Mouse (Mus musculus) cerebellum, adult 2 months (tissue): Measurements from ENCODE around the gene 4930556J24Rik. TPM values are rescaled to one million over a fixed set of nuclear protein-coding genes. Genes with fewer than 3 reads are reported as not detected.
"Not testable (repeated sequence)": the region's sequence is repeated elsewhere in the genome, so short reads cannot be mapped to it uniquely, and the experiment has no call there.

Experiments used
- DNase-seq, 2 experiments: peaks; one replicate each; pipeline ENCODE4 v3.0.0; 2021
- H3K27ac ChIP-seq: fragments of 200-500 bp; 2 replicates; pipeline ENCODE4 v1.5.1; 2012; ENCODE audit warnings: low read length, control low read depth, inconsistent platforms; ENCODE audit not compliant: insufficient read depth
- H3K27me3 ChIP-seq: fragments of 200-500 bp; 2 replicates; pipeline ENCODE4 v1.6.1; 2012; ENCODE audit warnings: inconsistent platforms, mild to moderate bottlenecking, low read length, moderate library complexity; ENCODE audit not compliant: control insufficient read depth, insufficient read depth
- H3K4me1 ChIP-seq: fragments of 200-500 bp; 2 replicates; pipeline ENCODE4 v1.6.1; 2011; ENCODE audit warnings: low read length; ENCODE audit not compliant: control insufficient read depth, insufficient read depth
- H3K4me3 ChIP-seq: fragments of 200-500 bp; replicated peaks from 2 replicates; pipeline ENCODE3; 2011; ENCODE audit warnings: mild to moderate bottlenecking, low read depth, low read length, control low read depth; ENCODE audit not compliant: insufficient read depth
- CTCF ChIP-seq: fragments of 200-500 bp; IDR thresholded peaks from 2 replicates; pipeline ENCODE4 v1.5.1; 2011; ENCODE audit warnings: low read depth, mild to moderate bottlenecking, control low read depth, low read length, moderate library complexity, borderline replicate concordance; ENCODE audit not compliant: insufficient read depth
- POLR2A ChIP-seq: fragments of 200-500 bp; IDR thresholded peaks from 2 replicates; pipeline ENCODE4 v1.6.1; 2011; ENCODE audit warnings: low read length, control low read depth, borderline replicate concordance; ENCODE audit not compliant: insufficient read depth
- WGBS: fragments of 180-500 bp; shearing (Covaris S2); methylation state at CpG from one replicate; pipeline ENCODE4 v1.1.7; 2018; 5-methylcytosine and 5-hydroxymethylcytosine counted together
- polyA plus RNA-seq: library from polyadenylated mRNA; depleted of rRNA; stranded (reverse); fragments of >200 nt; gene quantifications from 2 replicates; pipeline ENCODE4 v1.2.3, GENCODE M21; 2012

Gene 4930556J24Rik
- polyA plus RNA-seq, 1 experiment, result 0.20 TPM

DNA sequence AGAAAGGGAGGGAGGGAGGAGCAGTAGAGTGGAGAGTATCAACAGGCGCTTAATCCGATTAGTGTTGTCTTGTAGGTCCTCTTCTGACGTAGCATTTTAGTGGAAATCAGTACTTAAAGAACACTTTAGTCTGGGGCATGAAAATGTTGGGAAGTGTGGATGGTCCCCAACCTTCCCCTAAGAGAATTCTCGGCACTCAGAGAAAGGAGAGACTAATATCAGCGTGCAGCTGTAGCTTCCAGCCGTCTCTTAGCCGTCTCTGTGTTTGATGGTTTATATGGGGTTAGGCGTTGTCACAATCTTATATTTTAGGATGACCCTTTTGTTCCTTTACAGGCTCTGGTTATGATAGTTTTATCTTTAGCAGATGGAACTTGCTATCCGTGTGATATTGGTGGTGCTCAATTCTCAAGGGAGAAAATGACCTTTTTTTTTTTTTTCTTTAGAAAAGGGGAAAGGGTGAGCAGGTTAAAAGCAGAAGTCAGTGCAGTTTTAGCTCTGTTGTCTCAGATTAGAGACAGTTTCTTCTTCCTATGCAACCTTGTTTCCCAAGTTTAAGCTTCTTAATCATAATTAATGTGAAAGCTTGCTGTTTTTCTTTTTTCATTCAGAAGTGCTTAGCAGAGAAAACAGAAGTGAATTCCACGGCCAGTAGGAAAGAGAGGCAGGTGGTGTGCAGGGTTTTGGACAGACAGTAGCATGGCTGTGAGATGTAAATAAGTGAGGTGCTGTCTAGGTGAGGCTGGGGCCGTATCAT is 12.0 kb downstream of the 4930556J24Rik start:
- 12% methylated on average over 11 of the region's 11 CpGs for WGBS
- Histone ChIP-seq H3K4me1 (no peaks in the 10 kb centered on the region; the same call in 1 of the 2 replicates), H3K27me3 (no peaks in the 10 kb centered on the region; the same call in 1 of the 2 replicates), H3K27ac (no peak overlapping the region), H3K4me3 (peak overlapping the region; percentile 68)
- DNase-seq, result no peak
- TF ChIP-seq POLR2A (no peak), CTCF (no peak)

DNA sequence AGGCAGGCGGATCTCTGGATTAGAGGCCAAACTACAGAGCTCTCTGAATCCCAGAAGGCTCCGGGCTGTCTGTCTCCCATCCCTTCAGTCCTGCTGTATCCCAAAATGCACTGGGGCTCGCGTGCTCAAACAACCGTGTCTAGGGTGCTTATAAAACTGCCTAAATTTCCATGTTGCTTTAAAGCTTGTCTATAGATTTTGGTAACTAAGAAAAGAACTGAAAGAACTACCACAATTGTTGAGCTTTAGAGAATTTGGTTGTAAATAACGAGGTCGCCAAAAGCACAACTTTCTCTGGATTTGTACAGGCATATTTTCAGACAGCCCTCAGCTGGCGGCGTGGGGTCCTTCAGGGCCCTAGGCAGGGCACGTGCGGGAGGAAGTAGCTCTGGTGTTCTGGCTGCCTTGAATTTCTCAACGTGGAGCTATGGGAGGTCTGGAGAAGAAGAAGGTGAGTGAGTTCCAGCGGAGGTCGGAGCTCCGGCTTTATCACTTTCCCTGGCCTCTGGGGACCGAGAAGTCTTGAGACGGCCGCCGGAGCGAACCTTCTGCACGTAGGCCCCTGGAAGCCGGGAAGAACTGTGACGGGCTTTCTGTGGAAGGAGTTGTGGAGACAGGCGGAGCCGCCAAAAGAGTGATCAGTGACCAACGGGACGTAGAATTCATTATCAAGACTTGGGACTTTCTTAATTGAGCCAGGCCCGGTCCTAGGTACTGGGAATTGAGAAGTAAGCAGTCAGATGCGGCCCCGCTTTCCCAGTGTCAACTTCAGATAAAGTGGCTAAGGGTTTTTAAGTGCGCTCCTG is 12.8 kb downstream of the 4930556J24Rik start, which contains the start of gene Pes1:
Gene Pes1, plus strand, starts transcription at position 366 of the 806 bp plus-strand sequence.
- TF ChIP-seq CTCF, result no peak
- peak; percentile 34; the same call in 1 of the 2 replicates for TF ChIP-seq POLR2A
- WGBS, result under 1% methylated on average over 31 of the region's 31 CpGs
- Histone ChIP-seq H3K27ac (peak within 1 kb of the TSS; percentile 14; the same call in 1 of the 2 replicates), H3K27me3 (no peaks in the 10 kb centered on the region), H3K4me1 (no peaks in the 10 kb centered on the region; the same call in 1 of the 2 replicates), H3K4me3 (peak within 1 kb of the TSS; percentile 68)
- DNase-seq, result peak; percentile 84 to 87

DNA sequence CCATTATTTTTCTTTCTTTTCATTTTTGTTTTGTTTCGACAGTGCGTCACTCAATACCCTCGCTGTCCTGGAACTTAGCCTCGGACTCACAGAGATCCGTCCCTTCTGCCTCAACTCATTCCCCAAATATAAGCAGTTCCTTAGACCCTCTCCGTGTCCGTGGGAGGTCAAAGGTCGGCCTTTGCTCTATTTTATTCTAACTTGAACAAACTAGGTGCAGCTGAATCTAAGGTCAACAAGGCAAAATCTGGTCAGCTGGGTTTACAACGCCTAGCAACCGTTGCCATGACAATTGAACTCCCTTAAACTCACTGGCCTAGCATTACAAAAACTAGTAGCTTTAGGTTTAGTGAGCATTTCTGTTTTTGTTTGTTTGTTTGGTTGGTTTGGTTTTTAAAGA is 13.4 kb downstream of the 4930556J24Rik start:
- H3K27me3 ChIP-seq, result no peaks in the 10 kb centered on the region
- H3K4me1 ChIP-seq, result no peaks in the 10 kb centered on the region; the same call in 1 of the 2 replicates
- H3K27ac ChIP-seq, result no peak overlapping the region; the same call in 1 of the 2 replicates
- peak overlapping the region; percentile 68 for H3K4me3 ChIP-seq
- 82% methylated on average over 10 of the region's 10 CpGs for WGBS
- peak; percentile 11 to 17 for DNase-seq
- TF ChIP-seq POLR2A (no peak), CTCF (no peak)

DNA sequence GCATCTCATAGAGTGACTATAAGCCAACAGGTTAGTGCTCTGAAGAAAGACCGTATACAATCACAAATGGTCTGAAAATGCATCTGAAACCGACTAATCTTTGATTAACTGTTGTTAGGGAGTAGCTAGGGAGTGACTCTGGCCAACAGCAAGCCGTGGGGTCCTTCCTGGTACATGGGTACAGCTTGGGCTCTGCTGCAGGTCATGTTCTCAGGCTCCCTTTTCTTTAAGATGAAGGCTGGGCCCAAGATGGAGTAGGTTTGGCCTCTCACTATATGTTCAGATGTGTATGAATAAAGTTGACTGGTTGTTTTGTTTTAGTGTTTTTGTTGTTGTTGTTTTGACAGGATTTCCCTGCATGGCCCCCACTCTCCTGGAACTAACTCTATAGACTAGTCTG is 14.8 kb downstream of the 4930556J24Rik start:
- 58% methylated on average over 3 of the region's 3 CpGs for WGBS
- no peaks in the 10 kb centered on the region for H3K27me3 ChIP-seq
- H3K27ac ChIP-seq, result no peak overlapping the region
- TF ChIP-seq CTCF (no peak), POLR2A (no peak)
- no peak for DNase-seq
- no peaks in the 10 kb centered on the region; the same call in 1 of the 2 replicates for H3K4me1 ChIP-seq
- H3K4me3 ChIP-seq, result no peak overlapping the region

DNA sequence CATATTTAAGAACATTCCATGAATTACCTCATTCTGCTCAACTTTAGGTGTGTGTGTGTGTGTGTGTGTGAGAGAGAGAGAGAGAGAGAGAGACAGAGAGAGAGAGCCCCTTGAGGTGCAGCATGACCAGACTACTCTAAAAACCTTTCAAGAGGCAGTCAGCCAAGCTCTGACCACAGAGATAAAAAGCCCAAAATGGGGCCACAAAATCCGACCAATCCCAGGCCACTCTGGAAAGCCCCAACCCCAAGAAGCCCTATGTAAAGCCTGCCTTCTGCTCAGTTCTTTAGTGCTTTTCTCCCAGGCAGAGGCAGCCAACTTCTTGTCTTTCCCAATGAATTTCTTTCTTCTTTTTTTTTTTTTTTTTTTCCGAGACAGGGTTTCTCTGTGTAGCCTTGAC is 15.7 kb downstream of the 4930556J24Rik start:
- no peak for DNase-seq
- TF ChIP-seq POLR2A, result no peak
- TF ChIP-seq CTCF, result no peak
- H3K27me3 ChIP-seq, result no peaks in the 10 kb centered on the region
- no peak overlapping the region for H3K27ac ChIP-seq
- no peaks in the 10 kb centered on the region for H3K4me1 ChIP-seq
- 50% methylated on average over 2 of the region's 2 CpGs for WGBS
- no peak overlapping the region for H3K4me3 ChIP-seq

DNA sequence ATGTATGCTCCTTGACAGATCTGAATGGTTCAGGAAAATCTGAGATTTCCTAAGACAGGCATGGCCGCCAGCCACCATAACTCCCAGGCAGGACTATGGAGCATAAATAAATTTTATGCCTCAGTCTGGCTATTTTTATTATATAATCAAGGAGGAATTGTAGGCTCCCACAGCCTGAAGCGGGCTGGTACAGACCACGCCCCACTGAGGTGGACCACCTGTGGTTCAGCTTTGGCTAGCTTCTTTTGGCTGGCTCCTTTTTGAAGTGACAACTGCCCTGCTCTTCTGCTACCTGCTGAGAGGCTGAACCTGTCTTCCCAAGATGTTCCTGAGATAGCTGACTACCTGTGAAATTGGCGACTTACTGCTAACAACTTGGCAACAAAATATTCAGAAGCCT is 21.2 kb downstream of the 4930556J24Rik start:
- not testable (repeated sequence) for H3K4me3 ChIP-seq, H3K27me3 ChIP-seq, DNase-seq, H3K4me1 ChIP-seq, H3K27ac ChIP-seq
- WGBS, result 50% methylated on average over 4 of the region's 4 CpGs

DNA sequence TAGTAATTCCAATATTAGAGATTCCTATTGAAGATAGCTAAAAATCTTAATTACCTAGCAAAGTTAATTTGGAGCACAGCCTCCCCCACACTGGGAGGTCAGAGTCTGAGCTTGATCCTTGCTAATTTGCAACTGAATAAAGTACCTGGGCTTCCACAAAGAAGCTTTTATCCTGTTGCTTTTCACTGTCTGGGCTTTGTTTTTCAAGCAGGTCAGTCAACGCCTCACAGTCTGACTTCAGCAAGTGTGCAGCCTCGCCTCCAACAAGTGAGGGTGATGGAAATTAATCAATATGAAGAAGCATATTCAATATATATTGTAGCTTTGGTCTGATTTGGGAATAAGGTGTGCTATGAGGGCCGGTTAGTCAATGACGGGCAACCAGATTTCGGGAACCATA is 21.7 kb downstream of the 4930556J24Rik start:
- not testable (repeated sequence) for H3K27me3 ChIP-seq, H3K4me3 ChIP-seq, H3K27ac ChIP-seq, H3K4me1 ChIP-seq, DNase-seq
- 77% methylated on average over 5 of the region's 5 CpGs for WGBS

DNA sequence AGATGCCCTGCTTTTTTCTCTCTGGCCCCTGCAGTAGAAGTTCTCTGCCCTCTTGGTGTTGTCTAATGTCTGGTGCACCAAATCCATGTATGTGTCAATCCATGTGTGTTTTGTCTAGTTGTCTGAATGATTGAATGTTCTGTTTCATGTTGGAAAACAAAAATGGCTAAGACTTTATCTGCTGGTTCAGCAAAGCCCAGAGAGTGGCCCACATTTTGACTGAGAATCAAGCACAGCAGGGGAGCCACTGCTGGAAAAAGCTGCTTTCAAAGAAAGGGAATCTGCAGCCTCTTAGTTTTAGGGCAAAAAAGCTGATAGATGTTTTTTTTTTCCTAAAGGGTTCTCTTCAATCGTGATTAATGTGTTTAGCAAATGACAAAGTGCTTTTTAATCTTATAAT is 30.2 kb downstream of the 4930556J24Rik start:
- Histone ChIP-seq H3K27me3 (no peaks in the 10 kb centered on the region), H3K4me3 (no peak overlapping the region), H3K4me1 (no peaks in the 10 kb centered on the region; the same call in 1 of the 2 replicates), H3K27ac (no peak overlapping the region)
- DNase-seq, result no peak
- no peak for TF ChIP-seq POLR2A
- no peak for TF ChIP-seq CTCF
- WGBS, result 19% methylated on average over 1 of the region's 1 CpGs
